Mouse (Mus musculus) B cell, adult 67 days (primary cell): ENCODE data around the gene Bet1l. TPM values are rescaled to one million over a fixed set of nuclear protein-coding genes. Genes with fewer than 3 reads are reported as not detected.

Source experiments
- total RNA-seq, 2 experiments: library from RNA; stranded (reverse); gene quantifications; 4 replicates each; pipeline ENCODE4 v1.2.4; 2023

The Bet1l gene
- 10 to 100 TPM; 22.5 to 22.8 TPM for total RNA-seq

DNA sequence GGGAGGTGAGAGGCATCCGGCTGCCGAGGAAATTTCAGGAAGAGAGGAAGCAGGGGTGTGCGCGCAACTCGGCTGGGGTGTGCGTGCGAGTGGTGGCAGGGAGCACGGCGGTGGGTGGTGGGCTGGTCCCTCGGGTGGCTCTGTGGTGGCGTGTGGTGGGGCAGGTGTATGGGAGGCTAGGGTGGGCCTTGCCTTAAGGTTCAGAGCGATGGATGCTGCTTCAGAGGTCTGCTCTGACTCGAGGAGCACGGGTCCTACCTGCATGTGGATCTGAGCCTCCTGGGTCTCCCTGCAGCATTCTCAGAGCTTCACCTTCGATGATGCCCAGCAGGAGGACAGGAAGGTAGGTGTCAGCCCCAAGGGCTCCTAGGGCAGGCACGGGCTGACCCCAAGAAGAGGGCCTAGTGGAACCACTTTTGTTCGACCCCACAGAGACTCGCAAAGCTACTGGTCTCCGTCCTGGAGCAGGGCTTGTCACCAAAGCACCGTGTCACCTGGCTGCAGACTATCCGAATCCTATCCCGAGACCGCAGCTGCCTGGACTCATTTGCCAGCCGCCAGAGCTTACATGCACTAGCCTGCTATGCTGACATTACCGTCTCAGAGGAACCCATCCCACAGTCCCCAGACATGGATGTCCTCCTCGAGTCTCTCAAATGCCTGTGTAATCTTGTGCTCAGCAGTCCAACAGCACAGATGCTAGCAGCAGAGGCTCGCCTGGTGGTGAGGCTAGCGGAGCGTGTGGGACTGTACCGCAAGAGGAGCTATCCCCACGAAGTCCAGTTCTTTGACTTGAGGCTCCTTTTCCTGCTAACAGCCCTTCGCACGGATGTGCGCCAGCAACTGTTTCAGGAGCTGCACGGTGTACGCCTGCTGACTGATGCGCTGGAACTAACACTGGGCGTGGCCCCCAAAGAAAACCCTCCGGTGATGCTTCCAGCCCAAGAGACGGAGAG is at the start of gene Bet1l:
TSS of gene Bet1l (minus strand) at position 28 of the 956 bp plus-strand sequence.

GRCm38 (mm10) chr7:140900220-140900619 is 42.8 kb upstream of the Bet1l start, which contains the start of gene Cox8b:
Cox8b (minus strand) TSS chr7:140900446.

DNA sequence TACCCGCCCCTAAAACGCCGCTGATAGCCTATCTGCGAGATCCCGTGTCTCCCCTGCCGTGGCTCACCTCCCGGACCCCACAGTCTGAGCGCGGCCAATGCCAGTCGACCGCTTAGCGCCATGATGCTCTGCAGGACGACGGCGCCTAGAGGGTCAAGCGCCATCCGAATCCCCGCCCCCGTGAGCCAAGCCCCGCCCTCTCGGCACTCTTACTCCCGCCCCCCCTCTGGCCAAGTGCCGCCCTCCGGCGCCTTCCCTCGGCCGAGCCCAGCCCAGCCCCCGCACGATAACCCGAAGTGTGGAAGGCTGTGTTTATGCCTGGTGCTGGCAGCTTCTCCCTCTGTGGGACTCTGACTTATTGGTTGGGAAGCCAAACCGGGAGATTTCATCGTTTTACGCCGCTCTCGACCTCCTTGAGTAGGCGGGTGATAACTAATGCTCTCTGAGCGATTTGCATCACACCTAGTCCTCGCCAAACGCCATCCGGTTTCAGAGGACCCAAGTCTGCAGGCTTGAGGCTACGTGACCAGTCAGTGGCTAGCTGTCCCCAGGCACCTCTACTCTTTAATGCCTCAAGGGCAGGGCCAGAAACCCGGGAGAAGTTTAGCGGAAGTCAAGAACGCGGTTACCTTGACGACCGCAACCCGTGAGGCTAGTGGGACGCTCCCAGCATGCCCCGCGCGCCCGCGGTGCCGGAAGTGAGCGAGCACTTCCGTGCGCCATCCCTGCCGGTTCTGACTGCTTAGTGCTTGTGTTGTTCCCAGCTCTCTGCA is 24.5 kb upstream of the Bet1l start, which contains the start of the genes Psmd13 and Sirt3:
TSS of gene Psmd13 (plus strand) at position 273 of the 773 bp plus-strand sequence.
TSS of gene Sirt3 (minus strand) at position 614 of the 773 bp plus-strand sequence.

GRCm38 (mm10) chr7:140856785-140857549 is 410 bp downstream of the Bet1l start, which contains the start of gene Ric8a:
Ric8a (plus strand) TSS chr7:140856957.

GRCm38 (mm10) chr7:140855860-140856784 is 1.3 kb downstream of the Bet1l start, which contains the start of gene Gm45785:
Gm45785 (minus strand) TSS chr7:140856331.

GRCm38 (mm10) chr7:140847755-140848580 is 9.4 kb downstream of the Bet1l start, which contains the start of gene Odf3:
Odf3 (plus strand) TSS chr7:140847805.

GRCm38 (mm10) chr7:140844905-140845665 is 12.3 kb downstream of the Bet1l start, which contains the start of gene Scgb1c1:
Scgb1c1 (plus strand) TSS chr7:140845547.

DNA sequence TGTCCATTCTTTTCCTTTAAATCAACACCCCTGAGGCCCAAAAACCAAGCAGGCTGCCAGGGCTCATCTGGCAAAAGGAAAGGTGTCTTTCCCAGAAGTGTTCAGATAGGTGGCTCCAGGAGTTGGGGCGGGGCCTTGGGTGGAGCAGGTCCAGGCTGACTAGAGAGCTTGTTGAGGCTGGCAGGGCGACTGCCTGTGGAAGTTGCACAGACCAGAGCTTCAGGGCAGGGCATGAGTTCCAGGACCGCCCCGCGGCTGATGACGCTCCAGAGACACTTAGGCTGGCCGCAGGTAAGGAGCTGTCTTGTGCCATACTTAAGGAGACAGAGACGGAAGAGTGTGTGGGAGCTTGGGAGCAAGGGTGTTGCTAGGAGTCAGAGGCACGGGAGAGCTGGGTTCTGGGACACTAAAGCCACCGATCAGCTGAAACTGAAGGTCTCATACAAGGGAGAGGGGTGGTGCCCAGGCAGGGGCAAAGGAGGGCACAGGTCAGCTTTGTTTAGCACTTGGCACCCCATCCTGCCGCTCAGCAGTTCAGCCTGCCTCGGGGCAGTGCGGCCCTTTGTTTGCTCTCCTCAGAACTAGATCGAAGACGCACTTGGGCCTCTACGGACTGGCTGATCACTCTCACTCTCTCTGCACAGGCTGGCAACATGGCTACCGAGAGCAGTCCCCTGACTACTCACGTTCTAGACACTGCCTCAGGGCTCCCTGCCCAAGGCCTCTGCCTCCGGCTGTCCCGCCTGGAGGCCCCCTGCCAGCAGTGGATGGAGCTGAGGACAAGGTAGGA is 22.2 kb downstream of the Bet1l start, which contains the start of gene Urah:
TSS of gene Urah (plus strand) at position 51 of the 790 bp plus-strand sequence.

DNA sequence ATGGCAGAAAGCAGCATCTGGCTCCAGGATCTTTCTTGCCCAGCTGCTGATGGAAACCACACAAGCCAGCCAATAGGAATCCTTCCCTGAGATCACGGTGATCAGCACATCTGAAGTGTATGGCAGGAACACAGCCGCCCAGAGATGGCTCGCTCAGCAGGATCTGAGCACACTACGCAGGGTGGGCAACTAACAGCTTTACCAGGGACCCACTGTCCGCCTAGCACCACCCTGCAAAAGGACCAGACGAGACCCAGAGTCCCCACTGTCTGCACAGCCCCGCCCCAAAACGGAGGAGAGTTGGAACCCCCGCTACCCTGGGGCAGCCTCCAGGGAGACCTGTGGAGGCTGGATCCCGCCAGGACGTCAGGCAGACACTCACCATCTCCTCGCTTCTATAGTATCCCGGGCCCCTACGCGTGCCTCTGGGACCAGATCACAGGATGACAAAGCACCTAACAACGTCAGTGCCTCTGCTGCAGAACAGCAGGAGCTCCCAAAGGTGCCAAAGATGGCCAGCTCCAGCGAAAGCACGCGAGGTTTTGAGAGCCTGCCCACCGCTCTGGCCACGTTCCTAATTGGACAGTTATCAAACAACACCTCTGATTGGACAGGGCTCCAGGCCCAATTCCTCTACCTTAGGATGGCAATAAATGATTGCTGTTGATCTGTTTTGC is 35.6 kb downstream of the Bet1l start, which contains the start of gene Zfp941:
TSS of gene Zfp941 (minus strand) at position 526 of the 677 bp plus-strand sequence.

Other genes starting within 250 kb of the Bet1l start
- gene Olfr61, start 228.6 kb downstream of the Bet1l start, total RNA-seq, result not detected
- gene Olfr53, start 211.1 kb downstream of the Bet1l start, total RNA-seq, result not detected
- not detected for gene Olfr539, start 197.6 kb downstream of the Bet1l start, total RNA-seq
- gene Olfr45, start 175.6 kb downstream of the Bet1l start, total RNA-seq, result not detected
- not detected for gene Olfr541, start 160.3 kb downstream of the Bet1l start, total RNA-seq
- gene Cyp2e1, start 93.8 kb downstream of the Bet1l start, total RNA-seq, result not detected
- not detected for gene Syce1, start 69.7 kb downstream of the Bet1l start, total RNA-seq
- under 1 TPM in 1 of 2 experiments, not detected in 1; 0.15 TPM for gene Zfp941, start 35.4 kb downstream of the Bet1l start, total RNA-seq
- not detected for gene Urah, start 22.6 kb downstream of the Bet1l start, total RNA-seq
- gene Scgb1c1, start 12.0 kb downstream of the Bet1l start, total RNA-seq, result not detected
- gene Odf3, start 9.8 kb downstream of the Bet1l start, total RNA-seq, result not detected
- not detected for gene Gm45785, start 1.2 kb downstream of the Bet1l start, total RNA-seq
- 100 to 1,000 TPM; 112 to 126 TPM for gene Ric8a, start 620 bp downstream of the Bet1l start, total RNA-seq
- 10 to 100 TPM; 79.6 to 82.9 TPM for gene Psmd13, start 24.4 kb upstream of the Bet1l start, total RNA-seq
- 10 to 100 TPM; 10.8 to 12.7 TPM for gene Sirt3, start 24.7 kb upstream of the Bet1l start, total RNA-seq
- not detected for gene Cox8b, start 42.9 kb upstream of the Bet1l start, total RNA-seq
- gene Nlrp6, start 63.3 kb upstream of the Bet1l start, total RNA-seq, result not detected
- gene Pgghg, start 83.8 kb upstream of the Bet1l start, total RNA-seq, result 10 to 100 TPM; 20.9 to 22.3 TPM
- gene Ifitm5, start 92.7 kb upstream of the Bet1l start, total RNA-seq, result not detected
- gene Gm45717, start 98.4 kb upstream of the Bet1l start, total RNA-seq, result not detected
- gene Ifitm2, start 98.4 kb upstream of the Bet1l start, total RNA-seq, result 10 to 100 TPM; 14.7 to 16.9 TPM
- 1 to 10 TPM in 1 of 2 experiments, not detected in 1; 1.1 TPM for gene Ifitm1, start 109.6 kb upstream of the Bet1l start, total RNA-seq
- gene Ifitm3, start 153.2 kb upstream of the Bet1l start, total RNA-seq, result 1 to 10 TPM; 2.1 to 4.4 TPM
- gene Ifitm6, start 160.3 kb upstream of the Bet1l start, total RNA-seq, result not detected
- not detected for gene Gm17387, start 171.6 kb upstream of the Bet1l start, total RNA-seq
- gene B4galnt4, start 203.5 kb upstream of the Bet1l start, total RNA-seq, result not detected
- 10 to 100 TPM; 27.8 to 32.3 TPM for gene Pkp3, start 220.6 kb upstream of the Bet1l start, total RNA-seq
- gene Sigirr, start 243.0 kb upstream of the Bet1l start, total RNA-seq, result 10 to 100 TPM; 44.7 to 51.9 TPM